Mouse (Mus musculus) liver, postnatal 0 days (tissue): Measurements from ENCODE around the gene Mrpl48. TPM values are rescaled to one million over a fixed set of nuclear protein-coding genes. Genes with fewer than 3 reads are reported as not detected.

Experiments
- ATAC-seq: fragments of 200-750 bp; cut with Nextera tagmentation; 2 replicates; pipeline ENCODE4 v1.8.0; 2017; ENCODE audit warnings: mild to moderate bottlenecking, moderate library complexity
- DNase-seq: peaks from one replicate; pipeline ENCODE4 v3.0.0-alpha.2; 2016
- H3K27ac ChIP-seq: fragments of 300-500 bp; sonication (generic); 2 replicates; pipeline ENCODE4 v1.5.1; 2014; ENCODE audit warnings: antibody characterized with exemption, moderate library complexity, mild to moderate bottlenecking, low read depth
- H3K27me3 ChIP-seq: fragments of 300-500 bp; sonication (generic); 2 replicates; pipeline ENCODE4 v1.6.1; 2014; ENCODE audit warnings: low read length, control low read depth, mixed read lengths; ENCODE audit not compliant: insufficient read depth
- H3K36me3 ChIP-seq: fragments of 300-500 bp; sonication (generic); replicated peaks from 2 replicates; pipeline ENCODE4 v1.6.1; 2014; ENCODE audit warnings: mild to moderate bottlenecking, control low read depth, low read length, moderate library complexity, mixed read lengths; ENCODE audit not compliant: insufficient read depth
- H3K4me1 ChIP-seq: fragments of 300-500 bp; sonication (generic); 2 replicates; pipeline ENCODE4 v1.6.1; 2014; ENCODE audit warnings: antibody characterized with exemption, mild to moderate bottlenecking, control low read depth; ENCODE audit not compliant: insufficient read depth
- H3K4me2 ChIP-seq: fragments of 300-500 bp; sonication (generic); 2 replicates; pipeline ENCODE4 v1.6.1; 2014; ENCODE audit warnings: low read depth, mild to moderate bottlenecking, low read length, moderate library complexity, mixed read lengths
- H3K4me3 ChIP-seq: fragments of 300-500 bp; sonication (generic); 2 replicates; pipeline ENCODE4 v1.5.1; 2014; ENCODE audit warnings: low read depth, low read length
- H3K9ac ChIP-seq: fragments of 300-500 bp; sonication (generic); replicated peaks from 2 replicates; pipeline ENCODE4 v1.6.1; 2014; ENCODE audit warnings: mild to moderate bottlenecking, moderate library complexity
- H3K9me3 ChIP-seq: fragments of 300-500 bp; sonication (generic); 2 replicates; pipeline ENCODE4 v1.6.1; 2016; ENCODE audit warnings: mild to moderate bottlenecking, control low read depth, low read length, mixed read lengths
- CTCF ChIP-seq: sonication (generic); IDR thresholded peaks from 2 replicates; pipeline ENCODE4 v1.5.1; 2016; ENCODE audit warnings: antibody characterized with exemption, low read depth
- EP300 ChIP-seq: IDR thresholded peaks from 2 replicates; pipeline ENCODE4 v1.6.1; 2016; ENCODE audit warnings: antibody characterized with exemption, low read depth, mild to moderate bottlenecking
- WGBS: fragments of 180-500 bp; shearing (Covaris S2); extraction: QIAGEN DNeasy Blood & Tissue Kit; methylation state at CpG from one replicate; pipeline ENCODE4 v1.1.7; 2014; ENCODE audit not compliant: insufficient replicate concordance; 5-methylcytosine and 5-hydroxymethylcytosine counted together
- polyA plus RNA-seq: library from polyadenylated mRNA; unstranded; fragments of >200 nt; fragmentation: Nextera tagmentation; extraction: Ambion mirVana; gene quantifications from 2 replicates; pipeline ENCODE4 v1.2.1, GENCODE M21; 2015

Mrpl48 gene
- polyA plus RNA-seq, 1 experiment from 2014 or later: 54.5 TPM

GRCm38 (mm10) chr7:100502374-100502922 lies 105.7 kb downstream of the Mrpl48 start:
- ATAC-seq (peak; percentile 28), DNase-seq (peak; percentile 43)
- Histone ChIP-seq H3K9ac (no peak overlapping the region), H3K4me3 (no peak overlapping the region), H3K36me3 (peaks cover 32% of the 10 kb centered on the region), H3K9me3 (no peaks in the 10 kb centered on the region), H3K27ac (peak overlapping the region; percentile 58), H3K27me3 (no peaks in the 10 kb centered on the region), H3K4me1 (peaks cover 27% of the 10 kb centered on the region), H3K4me2 (peak overlapping the region; percentile 2; the same call in 1 of the 2 replicates)
- 48% methylated on average over 7 of the region's 7 CpGs for WGBS
- no peak for TF ChIP-seq EP300
- no peak for TF ChIP-seq CTCF

GRCm38 (mm10) chr7:100501844-100502373 lies 106.2 kb downstream of the Mrpl48 start:
- Histone ChIP-seq H3K27me3 (no peaks in the 10 kb centered on the region), H3K27ac (peak overlapping the region; percentile 58), H3K4me3 (no peak overlapping the region), H3K9me3 (no peaks in the 10 kb centered on the region), H3K9ac (no peak overlapping the region), H3K4me2 (no peak overlapping the region), H3K4me1 (peaks cover 30% of the 10 kb centered on the region), H3K36me3 (peaks cover 38% of the 10 kb centered on the region)
- ATAC-seq (0 out of 2 replicates have a peak, but pooled peaks have one; percentile 5), DNase-seq (no peak)
- WGBS: 39% methylated on average over 2 of the region's 2 CpGs
- no peak for TF ChIP-seq EP300

GRCm38 (mm10) chr7:100501027-100501843 lies 106.9 kb downstream of the Mrpl48 start:
- TF ChIP-seq CTCF: no peak
- TF ChIP-seq EP300: 0 out of 2 replicates have a peak, but pooled peaks have one; percentile 2
- H3K4me3 ChIP-seq: no peak overlapping the region
- peak overlapping the region; percentile 58 for H3K27ac ChIP-seq
- DNase-seq: peak; percentile 34
- WGBS: 62% methylated on average over 6 of the region's 6 CpGs
- ATAC-seq: 0 out of 2 replicates have a peak, but pooled peaks have one; percentile 1
- no peaks in the 10 kb centered on the region for H3K27me3 ChIP-seq
- H3K4me1 ChIP-seq: peaks cover 37% of the 10 kb centered on the region
- H3K36me3 ChIP-seq: peaks cover 45% of the 10 kb centered on the region
- no peak overlapping the region for H3K4me2 ChIP-seq
- H3K9me3 ChIP-seq: no peaks in the 10 kb centered on the region
- no peak overlapping the region for H3K9ac ChIP-seq

- Histone ChIP-seq H3K36me3 (peaks cover 53% of the 10 kb centered on the region), H3K4me3 (no peak overlapping the region), H3K4me2 (no peak overlapping the region), H3K27ac (peak overlapping the region; percentile 58), H3K4me1 (peaks cover 43% of the 10 kb centered on the region), H3K9me3 (no peaks in the 10 kb centered on the region), H3K27me3 (no peaks in the 10 kb centered on the region), H3K9ac (no peak overlapping the region; the same call in 1 of the 2 replicates)
- peak; percentile 22; the same call in 1 of the 2 replicates for TF ChIP-seq EP300
- no peak for TF ChIP-seq CTCF
- WGBS: 62% methylated on average over 16 of the region's 16 CpGs
- peak; percentile 60 for DNase-seq
- no peak for ATAC-seq
Observed at GRCm38 (mm10) chr7:100500276-100500977, 107.7 kb downstream of the Mrpl48 start.

- no peaks in the 10 kb centered on the region for H3K27me3 ChIP-seq
- H3K4me3 ChIP-seq: no peak overlapping the region
- no peak for ATAC-seq
- H3K27ac ChIP-seq: peak overlapping the region; percentile 58
- no peak for DNase-seq
- H3K4me1 ChIP-seq: peaks cover 49% of the 10 kb centered on the region
- no peak overlapping the region for H3K4me2 ChIP-seq
- TF ChIP-seq EP300: no peak
- TF ChIP-seq CTCF: no peak
- H3K9me3 ChIP-seq: no peaks in the 10 kb centered on the region
- peaks cover 61% of the 10 kb centered on the region for H3K36me3 ChIP-seq
- H3K9ac ChIP-seq: no peak overlapping the region
Observed at GRCm38 (mm10) chr7:100499465-100499864, 108.6 kb downstream of the Mrpl48 start.

DNA sequence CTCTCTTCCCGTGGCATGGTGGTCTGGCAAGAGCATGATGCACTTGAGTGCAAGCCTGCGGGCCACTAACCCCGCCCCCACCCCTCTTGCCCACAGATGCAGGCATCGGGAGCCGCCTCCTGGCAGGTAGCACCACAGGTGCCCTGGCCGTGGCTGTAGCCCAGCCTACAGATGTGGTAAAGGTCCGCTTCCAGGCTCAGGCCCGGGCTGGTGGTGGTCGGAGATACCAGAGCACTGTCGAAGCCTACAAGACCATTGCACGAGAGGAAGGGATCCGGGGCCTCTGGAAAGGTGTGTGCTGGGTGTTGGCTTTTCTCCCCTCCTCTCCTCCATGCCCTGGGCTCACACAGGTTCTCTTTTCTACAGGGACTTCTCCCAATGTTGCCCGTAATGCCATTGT lies 110.1 kb downstream of the Mrpl48 start:
- H3K4me2 ChIP-seq: no peak overlapping the region
- peaks cover 64% of the 10 kb centered on the region for H3K36me3 ChIP-seq
- 94% methylated on average over 13 of the region's 13 CpGs for WGBS
- no peak for TF ChIP-seq EP300
- H3K27me3 ChIP-seq: no peaks in the 10 kb centered on the region
- no peak for DNase-seq
- H3K9ac ChIP-seq: no peak overlapping the region
- H3K4me3 ChIP-seq: no peak overlapping the region
- peaks cover 41% of the 10 kb centered on the region for H3K4me1 ChIP-seq
- no peak for ATAC-seq
- no peak overlapping the region for H3K27ac ChIP-seq
- no peaks in the 10 kb centered on the region for H3K9me3 ChIP-seq
